Mouse (Mus musculus) midbrain, postnatal 0 days (tissue): ENCODE results near the gene Phactr1. TPM values are rescaled to one million over a fixed set of nuclear protein-coding genes. Genes with fewer than 3 reads are reported as not detected.

Source experiments
- ATAC-seq: fragments of 200-750 bp; cut with Nextera tagmentation; 2 replicates; pipeline ENCODE4 v1.8.0; 2017; ENCODE audit warnings: moderate number of reproducible peaks, mild to moderate bottlenecking, moderate TSS enrichment, moderate library complexity; ENCODE audit not compliant: low FRiP score
- DNase-seq: peaks from one replicate; pipeline ENCODE4 v3.0.0-alpha.2; 2015; ENCODE audit warnings: low spot score
- H3K27ac ChIP-seq: fragments of 300-500 bp; sonication (generic); 2 replicates; pipeline ENCODE4 v1.5.1; 2014; ENCODE audit warnings: low read depth, mild to moderate bottlenecking, low read length, mixed read lengths
- H3K27me3 ChIP-seq: fragments of 300-500 bp; sonication (generic); 2 replicates; pipeline ENCODE4 v1.6.1; 2014; ENCODE audit warnings: low read length, control low read depth, mixed read lengths; ENCODE audit not compliant: insufficient read depth
- H3K36me3 ChIP-seq: fragments of 300-500 bp; sonication (generic); 2 replicates; pipeline ENCODE4 v1.6.1; 2014; ENCODE audit warnings: low read length, control low read depth, mixed read lengths; ENCODE audit not compliant: insufficient read depth
- H3K4me1 ChIP-seq: fragments of 300-500 bp; sonication (generic); 2 replicates; pipeline ENCODE4 v1.6.1; 2014; ENCODE audit warnings: mild to moderate bottlenecking, control low read depth, antibody characterized with exemption, low read length, mixed read lengths; ENCODE audit not compliant: insufficient read depth
- H3K4me2 ChIP-seq: fragments of 300-500 bp; sonication (generic); 2 replicates; pipeline ENCODE4 v1.6.1; 2014; ENCODE audit warnings: low read depth, mild to moderate bottlenecking, low read length, mixed read lengths; ENCODE audit not compliant: poor library complexity, severe bottlenecking
- H3K4me3 ChIP-seq: fragments of 300-500 bp; sonication (generic); 2 replicates; pipeline ENCODE4 v1.5.1; 2014; ENCODE audit warnings: low read depth, mild to moderate bottlenecking, low read length, moderate library complexity
- H3K9ac ChIP-seq: fragments of 300-500 bp; sonication (generic); replicated peaks from 2 replicates; pipeline ENCODE4 v1.6.1; 2014; ENCODE audit warnings: mild to moderate bottlenecking, low read length, moderate library complexity, mixed read lengths; ENCODE audit not compliant: poor library complexity, severe bottlenecking
- H3K9me3 ChIP-seq: fragments of 300-500 bp; sonication (generic); 2 replicates; pipeline ENCODE4 v1.6.1; 2016; ENCODE audit warnings: low read length, control low read depth
- CTCF ChIP-seq: IDR thresholded peaks from 2 replicates; pipeline ENCODE4 v1.5.1; 2016; ENCODE audit warnings: antibody characterized with exemption, mild to moderate bottlenecking
- WGBS: fragments of 180-500 bp; shearing (Covaris S2); extraction: QIAGEN DNeasy Blood & Tissue Kit; methylation state at CpG from one replicate; pipeline ENCODE4 v1.1.7; 2014; 5-methylcytosine and 5-hydroxymethylcytosine counted together
- polyA plus RNA-seq: library from polyadenylated mRNA; unstranded; fragments of >200 nt; fragmentation: Nextera tagmentation; extraction: Ambion mirVana; gene quantifications from 2 replicates; pipeline ENCODE4 v1.2.1, GENCODE M21; 2015
- total RNA-seq: library from RNA; depleted of rRNA; stranded (reverse); fragments of >200 nt; gene quantifications from 2 replicates; pipeline ENCODE4 v1.2.3, GENCODE M21; 2014

The Phactr1 gene
- total and polyA plus RNA-seq, 2 experiments from 2014 or later: 53.9 to 73.7 TPM

GRCm38 (mm10) chr13:42921769-42922450 lies 241.5 kb downstream of the Phactr1 start:
- TF ChIP-seq CTCF: no peak
- 96% methylated on average over 10 of the region's 10 CpGs for WGBS

GRCm38 (mm10) chr13:42927778-42928177 lies 247.4 kb downstream of the Phactr1 start:
- ATAC-seq (no peak), DNase-seq (no peak)
- no peak for TF ChIP-seq CTCF
- Histone ChIP-seq H3K36me3 (no peaks in the 10 kb centered on the region), H3K27me3 (no peaks in the 10 kb centered on the region), H3K9ac (no peak overlapping the region), H3K4me1 (no peaks in the 10 kb centered on the region), H3K4me3 (no peak overlapping the region), H3K9me3 (no peaks in the 10 kb centered on the region), H3K27ac (no peak overlapping the region), H3K4me2 (no peak overlapping the region)
- 95% methylated on average over 11 of the region's 11 CpGs for WGBS

More at GRCm38 (mm10) chr13:42921769-42922450, 241.5 kb downstream of the Phactr1 start:
- Histone ChIP-seq H3K4me2 (no peak overlapping the region), H3K4me1 (0 out of 2 replicates have a peak, but pooled peaks cover 3% of the 10 kb centered on the region), H3K27me3 (no peaks in the 10 kb centered on the region), H3K4me3 (no peak overlapping the region), H3K9ac (no peak overlapping the region), H3K27ac (no peak overlapping the region), H3K36me3 (no peaks in the 10 kb centered on the region), H3K9me3 (no peaks in the 10 kb centered on the region)
- ATAC-seq (no peak), DNase-seq (no peak)

DNA sequence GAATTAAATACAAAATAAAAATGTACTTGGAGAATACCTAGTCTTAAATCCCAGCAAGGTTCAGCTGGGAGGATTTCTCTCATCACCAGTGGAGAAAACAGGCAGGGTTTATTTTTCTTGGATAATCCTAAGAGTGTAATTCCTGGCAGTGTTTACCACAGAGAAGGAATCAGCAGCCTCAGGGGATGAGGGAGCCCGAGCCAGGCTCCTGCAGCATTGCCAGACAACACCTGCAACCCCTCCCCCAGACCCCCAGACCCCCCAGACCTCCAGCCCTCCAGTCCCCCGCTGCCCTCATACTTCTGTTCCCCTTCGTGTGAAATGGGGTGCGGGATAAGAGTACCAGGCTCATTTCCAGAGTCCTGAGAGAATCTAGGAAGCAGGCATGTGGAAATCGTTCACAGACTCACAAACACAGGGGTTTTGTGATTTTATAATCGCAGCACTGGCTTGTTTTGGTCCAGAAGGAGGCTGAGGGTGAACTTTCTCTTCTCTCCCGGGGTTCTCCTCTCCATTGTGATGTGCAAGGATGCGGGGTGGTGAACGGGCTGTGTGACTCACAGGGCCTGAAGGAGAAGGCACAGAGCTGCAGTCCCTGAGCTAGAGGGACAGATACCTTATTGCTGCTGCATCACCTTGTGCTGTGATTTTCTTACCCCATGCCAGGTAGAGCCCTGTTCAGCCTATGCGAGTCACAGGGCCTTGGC lies 249.3 kb downstream of the Phactr1 start:
- Histone ChIP-seq H3K36me3 (no peaks in the 10 kb centered on the region), H3K9me3 (no peaks in the 10 kb centered on the region), H3K27me3 (no peaks in the 10 kb centered on the region), H3K27ac (no peak overlapping the region), H3K4me2 (no peak overlapping the region), H3K4me3 (no peak overlapping the region), H3K9ac (no peak overlapping the region), H3K4me1 (no peaks in the 10 kb centered on the region)
- no peak for TF ChIP-seq CTCF
- ATAC-seq: no peak
- DNase-seq: no peak
- WGBS: 44% methylated on average over 10 of the region's 10 CpGs

GRCm38 (mm10) chr13:42932046-42932445 lies 251.6 kb downstream of the Phactr1 start:
- Histone ChIP-seq H3K4me3 (no peak overlapping the region), H3K36me3 (no peaks in the 10 kb centered on the region), H3K27me3 (no peaks in the 10 kb centered on the region), H3K4me2 (no peak overlapping the region), H3K9me3 (no peaks in the 10 kb centered on the region), H3K4me1 (no peaks in the 10 kb centered on the region), H3K27ac (no peak overlapping the region), H3K9ac (no peak overlapping the region)
- no peak for TF ChIP-seq CTCF
- WGBS: 93% methylated on average over 5 of the region's 5 CpGs
- no peak for DNase-seq
- no peak for ATAC-seq

GRCm38 (mm10) chr13:42934538-42935126 lies 254.2 kb downstream of the Phactr1 start:
- H3K27ac ChIP-seq: no peak overlapping the region
- ATAC-seq (no peak), DNase-seq (peak; percentile 24)
- no peaks in the 10 kb centered on the region for H3K9me3 ChIP-seq
- no peaks in the 10 kb centered on the region for H3K36me3 ChIP-seq
- 56% methylated on average over 16 of the region's 16 CpGs for WGBS
- no peaks in the 10 kb centered on the region for H3K27me3 ChIP-seq
- H3K4me1 ChIP-seq: no peaks in the 10 kb centered on the region
- no peak overlapping the region for H3K9ac ChIP-seq
- no peak overlapping the region for H3K4me3 ChIP-seq
- H3K4me2 ChIP-seq: no peak overlapping the region
- TF ChIP-seq CTCF: no peak

DNA sequence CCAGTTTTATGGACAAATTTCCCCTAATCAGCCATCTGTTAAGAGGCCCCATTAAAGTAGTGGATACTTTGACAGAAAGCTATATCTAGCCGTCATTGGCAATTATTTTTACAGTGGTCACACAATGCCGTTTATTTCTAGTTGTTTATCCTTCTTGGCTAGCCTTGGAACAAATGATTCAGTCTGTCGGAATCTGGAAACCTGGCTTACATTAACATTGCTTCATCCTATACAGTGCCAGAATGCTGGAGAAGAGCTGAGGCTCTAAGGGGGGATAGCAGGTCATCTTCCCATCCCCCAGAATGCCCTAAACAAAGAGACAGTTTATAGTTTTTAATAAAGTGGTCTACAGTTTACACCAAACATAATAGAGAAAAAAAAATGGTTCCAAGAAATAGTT lies 257.4 kb downstream of the Phactr1 start:
- Histone ChIP-seq H3K4me3 (no peak overlapping the region), H3K27ac (no peak overlapping the region), H3K9me3 (no peaks in the 10 kb centered on the region), H3K9ac (no peak overlapping the region), H3K36me3 (no peaks in the 10 kb centered on the region), H3K27me3 (no peaks in the 10 kb centered on the region), H3K4me2 (no peak overlapping the region), H3K4me1 (no peaks in the 10 kb centered on the region)
- DNase-seq (no peak), ATAC-seq (no peak)
- TF ChIP-seq CTCF: no peak
- WGBS: 88% methylated on average over 3 of the region's 3 CpGs
